Mouse (Mus musculus): ENCODE measurements at regions not wholly inside any gene's neighbourhood (a gene's known extent, or its start where the extent isn't known, plus 50 kb on each side); places are given as distances from the start of the nearest gene placed in this dataset.
"Not testable (repeated sequence)": the region's sequence is repeated elsewhere in the genome, so short reads cannot be mapped to it uniquely, and the experiment has no call there.

GRCm38 (mm10) chr16:12700088-12700487, 409.4 kb upstream of the Ercc4 start:
- no peak for DNase-seq

- DNase-seq: no peak
Measured at GRCm38 (mm10) chr16:12703818-12704590, 405.5 kb upstream of the Ercc4 start.

- no peak for DNase-seq
Measured at GRCm38 (mm10) chr16:12706907-12707306, 402.6 kb upstream of the Ercc4 start.

GRCm38 (mm10) chr16:12721368-12721767, 388.1 kb upstream of the Ercc4 start:
- DNase-seq: not testable (repeated sequence)

- DNase-seq: no peak
Measured at GRCm38 (mm10) chr16:12726043-12726442, 383.4 kb upstream of the Ercc4 start.

GRCm38 (mm10) chr16:12730167-12730730, 379.2 kb upstream of the Ercc4 start:
- DNase-seq: not testable (repeated sequence)

GRCm38 (mm10) chr16:12731588-12731987, 377.9 kb upstream of the Ercc4 start:
- DNase-seq: no peak

- DNase-seq: no peak
Measured at GRCm38 (mm10) chr16:12742472-12742871, 367.0 kb upstream of the Ercc4 start.

- no peak for DNase-seq
Measured at GRCm38 (mm10) chr16:12753181-12753580, 356.3 kb upstream of the Ercc4 start.

- no peak for DNase-seq
Measured at GRCm38 (mm10) chr16:12754361-12754760, 355.1 kb upstream of the Ercc4 start.

- no peak for DNase-seq
Measured at GRCm38 (mm10) chr16:12758594-12758993, 350.9 kb upstream of the Ercc4 start.

GRCm38 (mm10) chr16:12764166-12764565, 345.3 kb upstream of the Ercc4 start:
- no peak for DNase-seq

- DNase-seq: no peak
Measured at GRCm38 (mm10) chr16:12764608-12765007, 344.9 kb upstream of the Ercc4 start.

- DNase-seq: no peak
Measured at GRCm38 (mm10) chr16:12766846-12767245, 342.6 kb upstream of the Ercc4 start.

- no peak for DNase-seq
Measured at GRCm38 (mm10) chr16:12768161-12768895, 341.2 kb upstream of the Ercc4 start.

- DNase-seq: no peak
Measured at GRCm38 (mm10) chr16:12770482-12770881, 339.0 kb upstream of the Ercc4 start.

GRCm38 (mm10) chr16:12772535-12772934, 336.9 kb upstream of the Ercc4 start:
- no peak for DNase-seq

GRCm38 (mm10) chr16:12775876-12776275, 333.6 kb upstream of the Ercc4 start:
- DNase-seq: no peak

- no peak for DNase-seq
Measured at GRCm38 (mm10) chr16:12779079-12779478, 330.4 kb upstream of the Ercc4 start.

GRCm38 (mm10) chr16:12780635-12781034, 328.8 kb upstream of the Ercc4 start:
- no peak for DNase-seq

- no peak for DNase-seq
Measured at GRCm38 (mm10) chr16:12785828-12786227, 323.7 kb upstream of the Ercc4 start.

- no peak for DNase-seq
Measured at GRCm38 (mm10) chr16:12798523-12798922, 311.0 kb upstream of the Ercc4 start.

GRCm38 (mm10) chr16:12800181-12800580, 309.3 kb upstream of the Ercc4 start:
- no peak for DNase-seq

- DNase-seq: no peak
Measured at GRCm38 (mm10) chr16:12802651-12803050, 306.8 kb upstream of the Ercc4 start.
